Mouse (Mus musculus) right cerebral cortex, postnatal 25 days (tissue): ENCODE measurements around the gene Got1.

Experiments used
- DNase-seq: peaks from one replicate; pipeline ENCODE4 v3.0.0; 2022

The Got1 gene

GRCm38 (mm10) chr19:43524187-43525103 lies at the start of gene Got1:
Gene Got1, minus strand, starts transcription at chr19:43524605.
- peak; percentile 96 for DNase-seq

GRCm38 (mm10) chr19:43570831-43571790 lies 46.7 kb upstream of the Got1 start:
- peak; percentile 53 for DNase-seq

GRCm38 (mm10) chr19:43569133-43569532 lies 44.7 kb upstream of the Got1 start:
- no peak for DNase-seq

GRCm38 (mm10) chr19:43568298-43568697 lies 43.9 kb upstream of the Got1 start:
- DNase-seq = no peak

GRCm38 (mm10) chr19:43563166-43563565 lies 38.8 kb upstream of the Got1 start:
- DNase-seq = no peak

- no peak for DNase-seq
Measured at GRCm38 (mm10) chr19:43561841-43562240, 37.4 kb upstream of the Got1 start.

GRCm38 (mm10) chr19:43560244-43560643 lies 35.8 kb upstream of the Got1 start:
- DNase-seq = no peak

- DNase-seq = no peak
Measured at GRCm38 (mm10) chr19:43551493-43551890, 27.1 kb upstream of the Got1 start.

GRCm38 (mm10) chr19:43550706-43551492 lies 26.5 kb upstream of the Got1 start:
- DNase-seq = no peak

GRCm38 (mm10) chr19:43548060-43548459 lies 23.7 kb upstream of the Got1 start:
- no peak for DNase-seq

GRCm38 (mm10) chr19:43546337-43547117 lies 22.1 kb upstream of the Got1 start:
- no peak for DNase-seq

- DNase-seq = no peak
Measured at GRCm38 (mm10) chr19:43535372-43535771, 11.0 kb upstream of the Got1 start.

- DNase-seq = no peak
Measured at GRCm38 (mm10) chr19:43530921-43531320, 6.5 kb upstream of the Got1 start.

- peak; percentile 64 for DNase-seq
Measured at GRCm38 (mm10) chr19:43530197-43530770, 5.9 kb upstream of the Got1 start.

GRCm38 (mm10) chr19:43528056-43528587 lies 3.7 kb upstream of the Got1 start:
- DNase-seq = no peak

- DNase-seq = no peak
Measured at GRCm38 (mm10) chr19:43527131-43527530, 2.7 kb upstream of the Got1 start.

- no peak for DNase-seq
Measured at GRCm38 (mm10) chr19:43526025-43526424, 1.6 kb upstream of the Got1 start.

- DNase-seq = no peak
Measured at GRCm38 (mm10) chr19:43525566-43525965, 1.2 kb upstream of the Got1 start.

- no peak for DNase-seq
Measured at GRCm38 (mm10) chr19:43525104-43525482, 688 bp upstream of the Got1 start.

- peak; percentile 61 for DNase-seq
Measured at GRCm38 (mm10) chr19:43523551-43523950, 854 bp downstream of the Got1 start.

GRCm38 (mm10) chr19:43521996-43522395 lies 2.4 kb downstream of the Got1 start:
- no peak for DNase-seq
